In the genomic region with DNA sequence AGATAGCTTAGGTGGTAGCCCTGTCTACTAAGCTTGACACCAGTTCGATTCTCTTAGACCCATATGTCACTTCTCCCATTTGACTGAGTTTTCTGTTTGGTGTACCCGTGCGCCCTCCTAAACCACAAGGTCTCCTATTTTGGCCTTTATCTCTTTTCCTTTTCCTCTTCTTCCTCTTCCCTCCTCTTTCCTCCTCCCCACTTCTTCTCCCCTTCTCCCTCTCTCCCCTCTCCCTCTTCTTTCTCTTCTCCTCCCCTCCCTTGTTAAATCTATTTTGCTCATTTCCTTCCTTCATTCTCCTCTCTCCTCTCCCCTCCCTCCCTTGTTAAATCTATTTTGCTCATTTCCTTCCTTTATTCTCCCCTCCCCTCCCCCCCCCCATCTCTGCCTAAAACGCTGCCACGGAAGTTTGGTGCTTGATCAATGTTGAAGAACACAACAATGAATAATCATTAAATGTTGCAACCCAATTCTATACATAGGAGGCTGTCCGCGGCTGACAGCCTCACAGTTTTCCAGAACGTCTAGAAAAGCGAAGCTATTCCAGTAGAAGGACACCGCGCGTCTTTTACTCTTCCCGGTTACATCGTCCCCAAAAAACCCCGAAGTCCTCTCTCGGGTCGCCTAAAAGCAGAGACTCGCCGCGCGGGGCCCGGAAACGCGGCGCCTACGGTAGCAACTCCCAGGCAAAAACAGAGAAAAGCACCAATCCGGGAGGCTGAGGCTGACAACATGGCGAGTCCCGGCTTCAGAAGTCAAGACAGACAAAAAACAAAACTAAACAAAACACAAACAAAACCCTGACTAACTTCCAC, we compare ENCODE assay signal across 8 mouse cellular contexts. TPM values are rescaled to one million over a fixed set of nuclear protein-coding genes. Genes with fewer than 3 reads are reported as not detected.
DNase-seq lines count a peak whose midpoint lies in the region; ATAC-seq and TF ChIP-seq lines count a peak whose summit lies in the region.

No protein-coding gene starts in this region.

- TF ChIP-seq EP300 in ES-Bruce4 (IDR thresholded peaks at IDR 0.05; ENCODE audit: insufficient read depth, low read depth, low read length) = no peak
- no peak for TF ChIP-seq EP300 in stomach, postnatal 0 days (optimal IDR thresholded peaks at IDR 0.05)

- H3K4me1 ChIP-seq in heart, embryonic 14.5 days (ENCODE audit: control insufficient read depth in 2 of 2, insufficient read depth in 2 of 2, low read length in 2 of 2) = peaks cover 5 to 15% of the 10 kb centered on the region in 2 experiments
- H3K4me1 ChIP-seq in ES-Bruce4 (ENCODE audit: control insufficient read depth, insufficient read depth, low read length) = no peaks in the 10 kb centered on the region
- H3K4me1 ChIP-seq in liver, embryonic 12.5 days = peaks cover 27% of the 10 kb centered on the region
- peaks cover 7% of the 10 kb centered on the region; the same call in 1 of the 2 replicates for H3K4me1 ChIP-seq in stomach, postnatal 0 days (replicated peaks; ENCODE audit: control insufficient read depth, insufficient read depth)

- H3K4me3 ChIP-seq in heart, embryonic 14.5 days (ENCODE audit: control insufficient read depth in 1 of 2, insufficient read depth in 1 of 2, low read depth in 1 of 2, low read length in 2 of 2) = peak overlapping the region; percentile 74
- peak overlapping the region; percentile 89 for H3K4me3 ChIP-seq in ES-Bruce4 (ENCODE audit: low read depth, low read length)
- H3K4me3 ChIP-seq in liver, embryonic 12.5 days = peak overlapping the region; percentile 92
- H3K4me3 ChIP-seq in stomach, postnatal 0 days (ENCODE audit: low read depth, low read length) = peak overlapping the region; percentile 81

- ATAC-seq in heart, embryonic 14.5 days (ENCODE audit: insufficient number of reproducible peaks, insufficient read depth, low FRiP score, low read depth) = peak; percentile 62
- ATAC-seq in erythroid progenitor cell, adult 5-6 weeks (replicated peaks; ENCODE audit: low FRiP score, poor library complexity, severe bottlenecking) = peak; percentile 64
- ATAC-seq in liver, embryonic 12.5 days = peak; percentile 67
- peak; percentile 68; the same call in 1 of the 2 replicates for ATAC-seq in stomach, postnatal 0 days (ENCODE audit: low FRiP score, low TSS enrichment)

- intact Hi-C loops in heart, postnatal 25 days (cut with DNase I) = no loop called here

- no peak for DNase-seq in heart, postnatal 25 days (ENCODE audit: low spot score)
- no peak for DNase-seq in stomach, postnatal 0 days (ENCODE audit: low spot score)
- DNase-seq in layer of hippocampus, adult 9-11 months = no peak
- DNase-seq in testis, postnatal 14 days (ENCODE audit: low spot score) = no peak

- H3K27me3 ChIP-seq in heart, embryonic 14.5 days (ENCODE audit: control insufficient read depth, insufficient read depth, low read length) = no peaks in the 10 kb centered on the region
- H3K27me3 ChIP-seq in ES-Bruce4 (ENCODE audit: control insufficient read depth, insufficient read depth, low read length, poor library complexity, severe bottlenecking) = no peaks in the 10 kb centered on the region
- H3K27me3 ChIP-seq in liver, embryonic 12.5 days (replicated peaks) = no peaks in the 10 kb centered on the region
- H3K27me3 ChIP-seq in stomach, postnatal 0 days (ENCODE audit: control insufficient read depth, insufficient read depth, low read length) = no peaks in the 10 kb centered on the region

- H3K27ac ChIP-seq in heart, embryonic 14.5 days (replicated peaks in 1 of 2; ENCODE audit: control insufficient read depth in 1 of 2, insufficient read depth in 1 of 2, low read depth in 2 of 2, low read length in 2 of 2) = peak overlapping the region; percentile 93 to 97
- H3K27ac ChIP-seq in ES-Bruce4 (ENCODE audit: insufficient read depth, low read length) = peak overlapping the region; percentile 35; the same call in 1 of the 2 replicates
- peak overlapping the region; percentile 90 for H3K27ac ChIP-seq in liver, embryonic 12.5 days
- H3K27ac ChIP-seq in stomach, postnatal 0 days (replicated peaks) = peak overlapping the region; percentile 94

- peaks cover 21% of the 10 kb centered on the region for H3K36me3 ChIP-seq in heart, embryonic 14.5 days (ENCODE audit: control insufficient read depth, insufficient read depth, low read length)
- peaks cover 9% of the 10 kb centered on the region for H3K36me3 ChIP-seq in ES-Bruce4 (ENCODE audit: control insufficient read depth, insufficient read depth, low read length, poor library complexity, severe bottlenecking)
- H3K36me3 ChIP-seq in liver, embryonic 12.5 days = peaks cover 10% of the 10 kb centered on the region
- H3K36me3 ChIP-seq in stomach, postnatal 0 days (ENCODE audit: control insufficient read depth, insufficient read depth, low read length) = no peaks in the 10 kb centered on the region

- WGBS in heart, embryonic 14.5 days = 7% methylated on average over 29 of the region's 29 CpGs
- 2% methylated on average over 29 of the region's 29 CpGs for WGBS in liver, embryonic 12.5 days (ENCODE audit: insufficient replicate concordance)
- 7% methylated on average over 29 of the region's 29 CpGs for WGBS in stomach, postnatal 0 days

- peak overlapping the region; percentile 86 for H3K9ac ChIP-seq in heart, embryonic 14.5 days (ENCODE audit: low read length)
- peak overlapping the region; percentile 91 for H3K9ac ChIP-seq in ES-Bruce4 (ENCODE audit: low read depth, poor library complexity, severe bottlenecking)
- H3K9ac ChIP-seq in liver, embryonic 12.5 days = peak overlapping the region; percentile 79
- peak overlapping the region; percentile 79 for H3K9ac ChIP-seq in stomach, postnatal 0 days (ENCODE audit: low read length)

- peak overlapping the region; percentile 61 for H3K4me2 ChIP-seq in heart, embryonic 14.5 days (ENCODE audit: low read length)
- H3K4me2 ChIP-seq in liver, embryonic 12.5 days = peak overlapping the region; percentile 91
- H3K4me2 ChIP-seq in stomach, postnatal 0 days (replicated peaks; ENCODE audit: low read depth) = peak overlapping the region; percentile 52

- no peaks in the 10 kb centered on the region for H3K9me3 ChIP-seq in heart, embryonic 14.5 days (ENCODE audit: control insufficient read depth, low read length)
- no peaks in the 10 kb centered on the region for H3K9me3 ChIP-seq in ES-Bruce4 (replicated peaks; ENCODE audit: control insufficient read depth, insufficient read depth, low read length, poor library complexity, severe bottlenecking)
- no peaks in the 10 kb centered on the region for H3K9me3 ChIP-seq in liver, embryonic 12.5 days (replicated peaks)
- H3K9me3 ChIP-seq in stomach, postnatal 0 days (ENCODE audit: control insufficient read depth, low read length) = no peaks in the 10 kb centered on the region

- no peak for TF ChIP-seq POLR2A in ES-Bruce4 (IDR thresholded peaks at IDR 0.05; ENCODE audit: insufficient read depth, low read length)

- TF ChIP-seq CTCF in ES-Bruce4 (IDR thresholded peaks at IDR 0.05; ENCODE audit: low read depth, low read length) = no peak
- no peak for TF ChIP-seq CTCF in stomach, postnatal 0 days (IDR thresholded peaks at IDR 0.05; ENCODE audit: low read depth)

RNA-seq across cellular contexts. Expression of gene Utp3, which starts 0.8 kb away (rescaled TPM):
- polyA plus RNA-seq in heart, embryonic 14.5 days (2014; fragmentation: Nextera tagmentation; extraction: Ambion mirVana) = 42.0 and 42.3 TPM in 2 replicates
- total RNA-seq in heart, postnatal 25 days (2021) = 10 to 100 TPM; 19.3 to 19.9 TPM
- 100.0 and 108 TPM in 2 replicates for polyA plus RNA-seq in ES-Bruce4 (2011; ENCODE audit: insufficient read depth, insufficient read length, low read depth, missing spikeins)
- 26.3 and 36.5 TPM in 2 replicates for total RNA-seq in erythroid progenitor cell, adult 5-6 weeks (2015; ENCODE audit: low replicate concordance)
- 27.2 and 28.7 TPM in 2 replicates for total RNA-seq in erythroid progenitor cell, adult 5-6 weeks (2017; ENCODE audit: low replicate concordance)
- 51.3 and 52.3 TPM in 2 replicates for polyA plus RNA-seq in liver, embryonic 12.5 days (2016; fragmentation: Nextera tagmentation; extraction: Ambion mirVana)
- polyA plus RNA-seq in stomach, postnatal 0 days (2015; fragmentation: Nextera tagmentation; extraction: Ambion mirVana) = 34.5 and 34.9 TPM in 2 replicates

RNA-seq across cellular contexts. Expression of gene Rufy3, which starts 11.4 kb away (rescaled TPM):
- 15.6 and 16.5 TPM in 2 replicates for polyA plus RNA-seq in heart, embryonic 14.5 days (2014; fragmentation: Nextera tagmentation; extraction: Ambion mirVana)
- 10 to 100 TPM; 10.5 to 11.5 TPM for total RNA-seq in heart, postnatal 25 days (2021)
- polyA plus RNA-seq in ES-Bruce4 (2011; ENCODE audit: insufficient read depth, insufficient read length, low read depth, missing spikeins) = 30.1 and 30.6 TPM in 2 replicates
- 0.36 and 0.42 TPM in 2 replicates for total RNA-seq in erythroid progenitor cell, adult 5-6 weeks (2015; ENCODE audit: low replicate concordance)
- 4.0 and 9.3 TPM in 2 replicates for total RNA-seq in erythroid progenitor cell, adult 5-6 weeks (2017; ENCODE audit: low replicate concordance)
- polyA plus RNA-seq in liver, embryonic 12.5 days (2016; fragmentation: Nextera tagmentation; extraction: Ambion mirVana) = 7.5 and 7.9 TPM in 2 replicates
- polyA plus RNA-seq in stomach, postnatal 0 days (2015; fragmentation: Nextera tagmentation; extraction: Ambion mirVana) = 9.8 and 10.3 TPM in 2 replicates

RNA-seq across cellular contexts. Expression of gene Jchain, which starts 25.8 kb away (rescaled TPM):
- polyA plus RNA-seq in heart, embryonic 14.5 days (2014; fragmentation: Nextera tagmentation; extraction: Ambion mirVana) = 0.11 TPM in 1 of 2 replicates, not detected in the other
- total RNA-seq in heart, postnatal 25 days (2021) = under 1 TPM in 1 of 2 experiments, not detected in 1; 0.10 TPM
- polyA plus RNA-seq in ES-Bruce4 (2011; ENCODE audit: insufficient read depth, insufficient read length, low read depth, missing spikeins) = not detected in 2 replicates
- 33.2 and 58.7 TPM in 2 replicates for total RNA-seq in erythroid progenitor cell, adult 5-6 weeks (2015; ENCODE audit: low replicate concordance)
- 23.1 and 23.7 TPM in 2 replicates for total RNA-seq in erythroid progenitor cell, adult 5-6 weeks (2017; ENCODE audit: low replicate concordance)
- polyA plus RNA-seq in liver, embryonic 12.5 days (2016; fragmentation: Nextera tagmentation; extraction: Ambion mirVana) = 0.11 and 0.12 TPM in 2 replicates
- 0.08 TPM in 1 of 2 replicates, not detected in the other for polyA plus RNA-seq in stomach, postnatal 0 days (2015; fragmentation: Nextera tagmentation; extraction: Ambion mirVana)

Comparison
In these comparisons a context has a peak if more than half of its experiments do, and no peak if none do; other contexts are left out.
1. H3K27ac ChIP-seq: peak in every context shown above with its lines; median percentile 95 in heart, embryonic 14.5 days; 94 in stomach, postnatal 0 days; 90 in liver, embryonic 12.5 days; 35 in ES-Bruce4.